Mouse (Mus musculus) bone marrow macrophage, adult 2 months (primary cell): ENCODE measurements at regions not wholly inside any gene's neighbourhood (a gene's known extent, or its start where the extent isn't known, plus 50 kb on each side); places are given as distances from the start of the nearest gene placed in this dataset.

Source experiments
- CTCF ChIP-seq: IDR thresholded peaks from 2 replicates; pipeline ENCODE4 v1.5.1; 2012; ENCODE audit warnings: low read depth, mild to moderate bottlenecking, low read length, moderate library complexity
- POLR2A ChIP-seq: IDR thresholded peaks from 2 replicates; pipeline ENCODE4 v1.6.1; 2012; ENCODE audit warnings: mild to moderate bottlenecking, low read depth, low read length, borderline replicate concordance

DNA sequence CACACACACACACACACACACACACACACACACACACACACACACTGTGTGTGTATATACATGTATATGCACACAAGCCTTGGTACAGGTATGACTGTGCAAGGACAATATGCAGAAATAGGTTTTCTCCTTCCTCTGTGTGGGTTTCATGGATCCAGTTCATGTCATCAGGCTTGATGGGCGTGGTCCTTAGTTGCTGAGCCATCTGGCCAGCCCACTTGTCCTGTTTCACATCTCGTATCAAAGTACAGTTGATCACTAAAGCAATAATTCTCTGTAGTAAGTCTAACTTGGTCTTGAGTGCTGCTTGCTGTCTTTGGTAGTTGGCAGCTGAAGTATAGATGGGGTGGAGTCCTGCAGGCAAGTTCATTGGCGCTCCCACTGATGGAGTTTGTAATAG lies 150.1 kb upstream of the Adgrl2 start:
- TF ChIP-seq POLR2A = no peak
- no peak for TF ChIP-seq CTCF
